Mouse (Mus musculus): Measurements from ENCODE around the gene Iba57.

Iba57 gene

DNA sequence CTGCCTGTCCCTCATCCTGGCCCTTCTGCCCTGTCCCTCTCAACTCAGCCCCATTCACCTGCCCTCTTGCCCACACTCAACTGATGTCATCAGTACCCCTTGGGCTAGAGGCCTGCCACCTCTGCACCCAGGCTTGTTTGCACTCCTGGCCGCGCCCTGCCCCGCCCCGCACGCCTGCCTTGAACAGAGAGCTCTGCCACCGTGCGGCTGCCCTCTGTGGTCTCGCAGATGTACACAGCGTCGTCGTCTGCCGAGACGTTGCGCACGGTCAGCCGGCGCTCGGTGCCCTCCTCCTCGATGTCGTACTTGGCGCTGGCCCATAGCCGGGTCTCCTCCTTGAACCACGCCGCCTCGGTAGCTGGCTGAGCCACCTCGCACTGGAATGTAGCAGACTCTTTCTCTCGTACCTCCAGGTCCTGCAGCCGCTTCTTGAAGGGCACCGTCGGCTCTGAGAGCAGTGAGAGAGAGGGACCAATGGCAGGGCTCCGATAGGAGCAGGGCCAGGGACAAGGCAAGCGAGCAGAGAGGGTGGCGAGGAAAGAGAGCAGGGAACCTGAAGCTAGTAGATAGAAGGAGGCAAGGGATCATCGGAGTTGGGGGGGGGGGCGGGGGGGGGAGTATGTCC, 29.1 kb downstream of the Iba57 start:
- in situ Hi-C loops (cut with MboI, MseI) = no loop called here

DNA sequence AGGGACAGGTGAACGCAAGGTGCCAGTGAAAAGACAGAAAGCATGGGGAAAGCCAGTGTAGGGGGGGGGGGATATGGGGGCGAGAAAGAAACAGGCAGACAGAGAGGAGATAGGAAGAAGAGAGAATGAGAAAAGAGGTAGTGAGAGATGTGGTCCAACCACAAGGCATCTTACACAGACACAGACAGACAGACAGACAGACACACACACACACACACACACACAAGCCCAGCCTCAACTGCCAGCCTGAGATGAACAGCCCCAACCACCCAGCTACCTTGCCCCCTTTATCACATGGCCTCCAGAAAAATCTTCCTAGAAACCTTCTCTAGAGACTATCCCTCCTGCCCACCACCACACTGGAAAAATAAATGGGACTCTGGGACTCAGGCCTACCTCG, 31.5 kb downstream of the Iba57 start:
- in situ Hi-C loops (cut with MboI, MseI) = no loop called here

DNA sequence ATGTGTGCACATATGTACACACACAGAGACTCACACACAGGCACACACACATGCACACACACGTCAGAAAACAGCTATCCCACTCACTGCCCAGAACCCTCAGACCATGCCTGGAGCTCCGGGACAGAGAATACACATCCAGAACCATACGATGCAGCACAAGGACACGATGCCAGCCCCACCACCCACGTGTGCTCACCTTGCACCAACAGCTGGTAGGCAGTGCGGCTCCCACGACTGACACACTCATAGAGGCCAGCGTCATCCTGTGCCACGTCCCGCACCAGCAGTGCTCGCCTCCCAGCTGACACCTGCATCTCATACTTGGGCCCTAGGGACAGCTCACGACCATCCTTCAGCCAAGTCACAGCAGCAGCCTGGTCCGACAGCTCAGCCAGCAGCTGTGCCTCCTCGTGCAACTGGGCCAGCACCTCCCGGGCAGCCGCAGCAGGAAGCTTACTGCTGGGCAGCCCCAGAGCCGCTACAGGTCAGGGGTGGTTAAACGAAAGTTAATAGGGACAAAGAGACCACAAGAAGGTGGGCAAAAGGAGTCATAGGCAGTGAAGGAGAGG, 32.1 kb downstream of the Iba57 start:
- in situ Hi-C loops (cut with MboI, MseI) = no loop called here

DNA sequence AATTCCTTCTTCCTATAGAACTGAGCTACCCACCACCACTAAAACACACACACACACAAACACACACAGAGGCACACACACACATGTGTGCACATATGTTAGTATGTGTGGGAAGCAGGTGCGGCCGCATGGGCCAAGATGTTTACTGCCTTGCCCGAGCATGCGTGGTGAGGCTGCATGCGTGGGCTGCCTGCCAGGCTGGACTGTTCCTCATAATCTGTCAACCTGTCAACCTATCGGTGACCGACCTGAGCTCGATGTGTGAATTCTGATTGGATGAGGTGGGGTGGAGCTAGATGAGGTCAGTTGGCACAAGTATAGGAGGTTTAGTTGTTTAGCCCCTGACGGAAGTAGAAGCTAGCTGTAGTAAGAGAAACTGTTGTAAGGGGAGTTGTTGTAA, 32.8 kb downstream of the Iba57 start:
- in situ Hi-C loops (cut with MboI, MseI) = no loop called here

DNA sequence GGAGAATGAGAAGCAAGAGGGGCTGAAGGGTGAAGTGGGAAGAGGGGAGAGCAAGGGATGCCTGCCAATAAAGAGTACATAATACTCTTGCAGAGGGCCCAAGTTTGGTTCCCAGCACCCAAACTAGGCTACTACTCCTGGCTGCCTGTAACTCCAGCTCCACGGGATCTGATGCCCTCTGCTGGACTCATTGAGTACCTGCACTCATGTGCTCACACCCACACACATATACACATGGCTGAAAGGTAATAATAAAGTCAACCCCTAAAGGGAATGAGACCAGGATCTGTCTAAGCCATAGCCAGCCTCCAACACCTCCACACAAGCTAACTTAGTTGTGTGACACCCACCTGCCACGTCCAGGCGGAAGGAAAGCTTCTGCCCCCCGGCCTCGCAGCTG, 57.6 kb downstream of the Iba57 start:
- in situ Hi-C loops (cut with MboI, MseI) = loop anchor here in 1 of 2 experiments (10.0 kb wide), 1 partner anchor 379 kb away; no protein-coding TSS in a partner anchor
